Mouse (Mus musculus) MEL (cell line): ENCODE measurements around the gene Ccl28.

ENCODE experiments used
- HCFC1 ChIP-seq: IDR thresholded peaks from 2 replicates; pipeline ENCODE4 v1.6.1; 2012; ENCODE audit warnings: low read depth, mild to moderate bottlenecking, inconsistent platforms, low read length, improper control_type of control experiment, moderate library complexity
- MAX ChIP-seq: IDR thresholded peaks from 2 replicates; pipeline ENCODE4 v1.6.1; 2011; ENCODE audit warnings: low read length, improper control_type of control experiment
- POLR2A ChIP-seq, 2 experiments: IDR thresholded peaks; 2 replicates each; pipeline ENCODE4 v1.6.1; 2011 to 2012; ENCODE audit warnings: low read length in 2 of 2, mild to moderate bottlenecking in 2 of 2, control low read depth in 1 of 2, improper control_type of control experiment in 1 of 2, low read depth in 1 of 2, moderate library complexity in 1 of 2; ENCODE audit not compliant: control insufficient read depth in 1 of 2, insufficient read depth in 1 of 2, poor library complexity in 1 of 2
- ZKSCAN1 ChIP-seq: IDR thresholded peaks from 2 replicates; pipeline ENCODE4 v1.6.1; 2012; ENCODE audit warnings: low read depth, mild to moderate bottlenecking, inconsistent platforms, low read length, improper control_type of control experiment, moderate library complexity

- TF ChIP-seq HCFC1: no peak
- TF ChIP-seq MAX: no peak
- no peak for TF ChIP-seq ZKSCAN1
- no peak for TF ChIP-seq POLR2A (IDR thresholded peaks at IDR 0.05; ENCODE audit: control insufficient read depth in 1 of 2, insufficient read depth in 1 of 2, low read depth in 1 of 2, low read length in 2 of 2, poor library complexity in 1 of 2)
Measured at GRCm38 (mm10) chr13:119623634-119624033, at the start of gene Ccl28.
